Mouse (Mus musculus) olfactory bulb, adult 2 months (tissue): ENCODE data around the gene 1700022I11Rik.

Experiments used
- CTCF ChIP-seq: fragments of 200-500 bp; IDR thresholded peaks from 2 replicates; pipeline ENCODE4 v1.5.1; 2012; ENCODE audit warnings: low read depth, mild to moderate bottlenecking, low read length, moderate library complexity; ENCODE audit not compliant: insufficient read depth
- POLR2A ChIP-seq: fragments of 200-500 bp; IDR thresholded peaks from 2 replicates; pipeline ENCODE4 v1.6.1; 2012; ENCODE audit warnings: mild to moderate bottlenecking, low read depth, low read length, moderate library complexity; ENCODE audit not compliant: insufficient read depth

DNA sequence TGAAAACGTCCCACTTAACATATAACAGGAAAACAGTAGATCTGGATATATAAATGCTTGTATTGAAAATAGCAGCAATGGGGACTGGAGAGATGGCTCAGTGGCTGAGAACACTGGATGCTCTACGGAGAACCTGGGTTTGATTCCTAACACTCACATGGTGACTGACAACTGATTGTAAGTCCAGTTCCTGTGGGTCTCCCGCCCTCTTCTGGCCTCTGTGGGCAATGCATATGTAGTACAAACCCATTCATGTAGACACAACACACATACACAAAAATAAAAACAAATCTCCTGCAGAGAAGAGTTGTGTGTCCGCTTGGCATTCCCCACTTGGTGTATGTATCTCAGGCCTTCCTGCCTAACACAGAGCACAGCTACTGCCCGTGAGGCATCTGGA lies 41.2 kb upstream of the 1700022I11Rik start:
- TF ChIP-seq POLR2A, result no peak
- no peak for TF ChIP-seq CTCF
